Mouse (Mus musculus) mesoderm, embryonic 11.5 days (tissue): ENCODE results near the gene Brs3.

Experiments
- DNase-seq: peaks from one replicate; pipeline ENCODE4 v3.0.0-alpha.2; 2012; ENCODE audit warnings: low read depth, low spot score

The Brs3 gene

GRCm38 (mm10) chrX:57042774-57043173, at the start of gene Brs3:
Gene Brs3, plus strand, starts transcription at chrX:57043074.
- DNase-seq, result no peak

GRCm38 (mm10) chrX:57012891-57013290, 30.0 kb upstream of the Brs3 start:
- no peak for DNase-seq

- DNase-seq, result no peak
Observed at GRCm38 (mm10) chrX:57043869-57044268, 995 bp downstream of the Brs3 start.

- DNase-seq, result no peak
Observed at GRCm38 (mm10) chrX:57052848-57053173, 9.9 kb downstream of the Brs3 start.

- peak; percentile 85 for DNase-seq
Observed at GRCm38 (mm10) chrX:57053174-57053992, 10.5 kb downstream of the Brs3 start, which contains the start of gene Htatsf1. Gene Htatsf1, plus strand, starts transcription at chrX:57053583.

GRCm38 (mm10) chrX:57053993-57054385, 11.1 kb downstream of the Brs3 start:
- DNase-seq, result no peak

GRCm38 (mm10) chrX:57081496-57081895, 38.6 kb downstream of the Brs3 start:
- DNase-seq, result no peak

- no peak for DNase-seq
Observed at GRCm38 (mm10) chrX:57087806-57088205, 44.9 kb downstream of the Brs3 start, which contains the start of gene Vgll1. Gene Vgll1, plus strand, starts transcription at chrX:57088106.
